Mouse (Mus musculus): ENCODE data around the gene Foxd1. TPM values are rescaled to one million over a fixed set of nuclear protein-coding genes. Genes with fewer than 3 reads are reported as not detected.

The Foxd1 gene
- polyA plus RNA-seq (2015; fragmentation: Illumina TruSeq; extraction: RNeasy Lipid Tissue Mini Kit (QIAGEN cat#74804); ENCODE audit: low read depth, low replicate concordance) = 0.55 TPM

GRCm38 (mm10) chr13:98354090-98354801 lies at the start of gene Foxd1:
TSS of gene Foxd1 (plus strand) at chr13:98354242.

GRCm38 (mm10) chr13:98316480-98317245 lies 37.4 kb upstream of the Foxd1 start, which contains the start of gene Btf3:
TSS of gene Btf3 (minus strand) at chr13:98317006.

Other genes with a start within 250 kb of the Foxd1 start
- gene Arhgef28, start 147.8 kb upstream of the Foxd1 start, polyA plus RNA-seq (2015; fragmentation: Illumina TruSeq; extraction: RNeasy Lipid Tissue Mini Kit (QIAGEN cat#74804); ENCODE audit: low read depth, low replicate concordance) = 17.8 TPM
- 18.3 TPM for gene Utp15, start 91.2 kb upstream of the Foxd1 start, polyA plus RNA-seq (2015; fragmentation: Illumina TruSeq; extraction: RNeasy Lipid Tissue Mini Kit (QIAGEN cat#74804); ENCODE audit: low read depth, low replicate concordance)
- 43.3 TPM for gene Ankra2, start 91.2 kb upstream of the Foxd1 start, polyA plus RNA-seq (2015; fragmentation: Illumina TruSeq; extraction: RNeasy Lipid Tissue Mini Kit (QIAGEN cat#74804); ENCODE audit: low read depth, low replicate concordance)
- not detected for gene Gm21976, start 74.4 kb upstream of the Foxd1 start, polyA plus RNA-seq (2015; fragmentation: Illumina TruSeq; extraction: RNeasy Lipid Tissue Mini Kit (QIAGEN cat#74804); ENCODE audit: low read depth, low replicate concordance)
- 406 TPM for gene Btf3, start 37.2 kb upstream of the Foxd1 start, polyA plus RNA-seq (2015; fragmentation: Illumina TruSeq; extraction: RNeasy Lipid Tissue Mini Kit (QIAGEN cat#74804); ENCODE audit: low read depth, low replicate concordance)
- gene Gm10320, start 137.8 kb downstream of the Foxd1 start, polyA plus RNA-seq (2015; fragmentation: Illumina TruSeq; extraction: RNeasy Lipid Tissue Mini Kit (QIAGEN cat#74804); ENCODE audit: low read depth, low replicate concordance) = not detected